Mouse (Mus musculus) cerebellum, adult 9-10 months (tissue): ENCODE measurements around the gene Ffar2.

Source experiments
- DNase-seq: peaks from one replicate; pipeline ENCODE4 v3.0.0; 2022

The Ffar2 gene

DNA sequence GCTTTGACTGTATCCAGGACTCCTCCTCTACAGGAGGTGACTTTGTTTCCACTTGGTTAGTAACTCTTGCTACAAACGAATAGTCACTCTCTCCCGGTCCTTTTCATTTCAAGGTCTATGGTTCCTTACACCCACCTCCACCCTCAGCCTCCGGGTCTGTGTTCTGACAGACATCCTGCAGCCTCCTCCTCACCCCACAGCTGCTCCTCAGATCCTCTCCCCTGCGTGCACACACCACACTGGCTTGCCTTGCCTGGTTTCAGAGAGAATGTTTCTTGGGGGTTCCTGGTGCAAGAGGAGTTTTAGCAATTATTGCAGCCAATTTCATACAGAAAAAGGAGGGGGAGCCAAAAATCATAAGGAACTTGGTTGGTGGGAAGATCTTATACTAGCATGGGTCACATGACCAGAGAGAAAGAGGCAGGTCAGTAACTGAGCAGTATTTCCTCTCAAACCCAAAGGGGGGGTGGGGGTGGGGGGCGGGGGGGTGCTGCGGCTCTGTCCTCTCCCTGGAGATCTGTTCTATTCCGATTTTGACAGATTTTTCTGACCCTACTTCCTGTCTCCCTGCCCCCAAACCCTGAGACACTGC is 2.6 kb downstream of the Ffar2 start:
- DNase-seq: no peak

DNA sequence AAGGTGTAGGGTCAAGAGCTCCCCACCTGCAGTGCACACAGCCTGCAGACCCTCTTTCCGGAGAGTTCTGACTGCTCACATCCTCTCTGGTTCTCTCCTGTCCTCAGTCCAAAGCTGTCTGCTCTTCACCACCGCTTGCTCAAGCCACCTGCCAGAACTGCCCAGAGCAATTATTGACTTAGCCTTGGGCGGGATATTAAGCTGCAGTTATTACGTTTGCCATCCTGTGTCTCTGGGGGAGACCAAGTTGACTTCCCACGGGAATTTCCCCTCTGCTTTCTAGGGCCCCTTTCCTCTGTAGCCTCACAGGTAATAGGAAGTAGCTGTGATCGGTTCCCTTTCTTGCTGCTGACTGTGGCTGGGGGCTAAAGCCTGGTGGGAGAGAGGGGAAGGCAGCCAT is 3.4 kb downstream of the Ffar2 start:
- DNase-seq: no peak

DNA sequence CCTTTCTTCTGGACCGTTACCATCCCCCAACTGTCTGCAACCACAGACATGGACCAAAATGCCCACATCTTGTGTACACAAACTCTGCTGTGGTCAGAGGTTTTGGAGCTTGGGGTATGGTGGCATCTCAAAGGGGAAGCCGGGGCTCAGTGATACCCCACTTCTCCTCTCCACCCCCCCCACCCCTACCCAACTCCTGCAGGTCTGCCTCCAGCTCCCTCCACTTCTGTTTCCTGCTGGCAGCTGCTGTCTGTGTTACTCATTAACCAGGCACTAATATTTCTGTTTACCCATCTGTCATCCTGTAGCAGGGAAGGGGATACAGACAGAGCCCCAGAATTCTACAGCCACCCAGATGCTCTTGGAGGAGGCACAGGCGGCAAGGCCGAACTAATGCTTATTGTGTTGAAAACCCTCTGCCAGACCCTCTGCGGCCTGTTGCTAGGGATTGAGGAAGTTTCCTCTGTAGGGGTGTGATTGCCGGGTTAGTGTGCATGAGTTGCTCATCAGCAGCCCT is 11.2 kb downstream of the Ffar2 start:
- no peak for DNase-seq

DNA sequence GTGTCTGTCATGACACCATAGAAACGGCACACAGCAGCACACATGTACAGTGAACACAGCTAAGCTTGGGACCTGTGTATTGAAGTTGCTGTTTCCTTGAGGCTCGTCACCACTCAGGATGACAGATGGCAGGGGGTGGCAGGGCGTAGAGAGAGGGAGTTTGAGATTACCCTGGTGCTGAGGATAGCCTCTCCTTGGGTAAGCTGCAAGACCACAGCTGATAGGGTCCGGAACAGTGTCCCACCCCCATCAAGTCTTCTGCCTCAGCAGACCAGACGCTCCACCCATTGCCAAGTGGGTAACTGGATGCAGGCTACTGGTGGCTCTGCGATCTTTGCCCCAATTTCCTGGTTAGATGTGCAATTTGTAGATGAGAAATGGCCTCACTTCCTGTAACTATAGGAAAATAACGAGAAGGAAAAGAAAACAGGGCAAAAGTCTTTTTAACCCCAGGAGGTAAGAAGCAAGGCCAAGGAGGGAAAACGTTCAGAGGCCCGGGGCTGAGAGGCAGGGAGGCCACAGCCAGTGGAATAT is 11.8 kb downstream of the Ffar2 start:
- no peak for DNase-seq

DNA sequence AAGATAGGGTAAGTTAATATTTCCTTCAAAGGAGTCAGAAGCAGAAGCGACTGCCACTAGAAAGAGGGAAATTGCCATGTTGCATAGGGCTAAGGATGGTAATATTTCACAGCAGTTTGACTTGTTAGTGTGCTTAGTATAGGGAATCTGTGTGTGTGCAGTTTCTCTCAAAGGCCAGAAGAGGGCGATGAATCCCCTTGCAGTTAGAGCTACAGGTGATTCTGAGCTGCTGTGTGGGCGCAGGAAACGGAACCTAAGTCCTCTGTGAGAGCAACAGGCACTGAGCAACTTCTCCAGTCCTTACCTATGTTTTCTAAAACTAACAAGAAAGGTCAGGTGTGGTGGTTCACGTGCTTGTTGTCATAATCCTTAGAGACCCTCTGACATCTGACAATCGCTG is 13.3 kb downstream of the Ffar2 start:
- no peak for DNase-seq

DNA sequence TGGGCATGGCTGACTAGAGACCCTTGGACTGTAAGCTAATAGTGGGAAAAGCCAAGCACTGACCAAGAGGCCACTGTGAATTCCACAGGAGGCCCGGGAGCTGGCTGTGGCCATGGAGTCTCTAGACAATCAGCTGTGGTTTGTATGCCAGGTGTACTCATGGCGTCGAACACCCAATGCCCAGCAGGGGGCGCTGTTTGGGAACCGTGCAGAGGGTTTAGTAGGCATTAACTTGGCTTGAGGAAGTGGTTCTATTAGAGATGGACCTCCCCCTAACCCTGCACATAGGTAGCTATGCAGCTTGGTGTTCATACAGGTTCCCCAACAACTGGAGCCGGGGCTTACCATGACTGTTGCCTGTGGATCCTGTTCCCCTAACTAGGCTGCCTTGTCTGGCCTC is 17.7 kb downstream of the Ffar2 start:
- no peak for DNase-seq

DNA sequence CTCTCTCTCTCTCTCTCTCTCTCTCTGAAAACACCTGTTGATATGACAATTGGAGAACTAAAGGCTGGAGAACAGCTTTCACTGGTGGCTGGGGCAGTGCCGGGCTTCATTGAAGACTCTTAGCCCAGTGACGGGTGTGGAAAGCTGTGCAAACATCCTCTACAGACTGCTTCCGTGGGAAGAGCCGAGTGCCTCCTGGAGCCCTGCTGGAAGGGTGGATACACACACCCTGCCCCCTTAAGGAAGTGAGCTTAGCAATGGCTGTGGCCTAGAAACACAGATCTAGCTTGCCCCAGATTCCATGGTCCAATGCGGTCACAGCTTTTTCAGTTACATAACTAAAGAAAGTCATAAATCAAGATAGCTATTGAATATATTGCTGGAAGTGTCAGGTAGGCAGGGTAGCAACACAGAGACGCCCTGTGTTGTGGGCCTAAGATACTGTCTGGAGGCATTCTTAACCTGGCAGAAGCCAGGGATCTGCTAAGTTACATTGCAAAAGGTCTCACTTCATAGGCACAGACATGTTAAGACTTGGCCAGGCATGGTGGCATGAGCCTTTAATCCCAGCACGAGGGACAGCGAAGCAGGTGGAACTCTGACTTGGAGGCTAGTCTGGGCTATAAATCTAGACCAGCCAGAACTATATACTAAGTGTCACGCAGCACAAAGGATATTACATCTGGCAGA is 19.4 kb downstream of the Ffar2 start:
- DNase-seq: peak; percentile 5

DNA sequence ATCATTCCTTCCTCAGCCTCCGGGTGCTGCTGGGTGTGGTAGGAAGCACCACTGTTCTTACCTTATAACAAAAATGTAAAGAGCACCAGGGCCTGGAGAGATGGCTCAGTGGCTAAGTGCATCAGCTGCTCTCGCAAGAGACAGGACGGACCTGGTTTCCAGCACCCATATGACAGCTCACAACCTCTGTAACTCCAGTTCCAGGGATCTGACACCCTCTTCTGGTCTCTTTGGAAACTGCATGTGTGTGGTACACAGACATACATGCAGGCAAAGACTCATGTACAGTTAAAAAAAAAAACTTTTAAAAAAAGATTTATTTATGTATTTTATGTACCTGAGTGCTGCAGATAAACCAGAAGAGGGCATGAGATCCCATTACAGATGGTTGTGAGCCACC is 20.3 kb downstream of the Ffar2 start:
- DNase-seq: no peak

DNA sequence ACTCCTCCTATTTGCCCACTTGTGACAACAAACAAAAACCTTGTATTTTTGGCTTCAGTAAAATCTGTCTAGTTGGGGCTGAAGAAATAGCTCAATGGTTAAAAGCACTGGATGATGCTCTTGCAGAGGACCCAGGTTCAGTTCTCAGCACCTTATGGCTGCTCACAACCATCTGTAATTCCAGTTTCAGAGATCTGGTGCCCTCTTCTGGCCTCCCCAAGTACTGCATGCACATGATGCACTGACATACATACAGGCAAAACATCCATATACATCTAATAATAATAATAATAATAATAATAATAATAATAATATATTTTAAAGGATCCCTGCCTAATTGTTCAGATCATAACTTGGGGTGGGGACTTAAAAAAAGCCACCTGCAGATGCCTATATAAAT is 22.9 kb downstream of the Ffar2 start:
- DNase-seq: no peak

DNA sequence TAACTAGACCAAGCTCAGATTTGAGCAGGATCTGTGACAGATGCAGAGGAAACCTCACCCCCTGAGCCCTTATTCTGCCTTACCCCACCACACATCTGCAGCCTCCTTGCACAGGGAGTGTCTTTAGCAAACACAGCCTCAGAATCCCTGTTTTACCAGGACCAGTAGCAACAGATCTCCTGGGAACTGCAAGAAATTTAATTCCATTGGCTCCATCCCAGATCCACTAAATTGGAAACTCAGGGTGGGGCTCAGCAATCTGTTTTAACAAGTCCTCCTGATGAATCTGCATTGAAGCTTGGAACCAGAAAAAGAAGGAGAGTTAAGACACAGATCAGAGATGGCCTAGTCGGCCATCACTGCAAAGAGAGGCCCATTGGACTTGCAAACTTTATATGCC is 26.8 kb downstream of the Ffar2 start:
- DNase-seq: no peak

DNA sequence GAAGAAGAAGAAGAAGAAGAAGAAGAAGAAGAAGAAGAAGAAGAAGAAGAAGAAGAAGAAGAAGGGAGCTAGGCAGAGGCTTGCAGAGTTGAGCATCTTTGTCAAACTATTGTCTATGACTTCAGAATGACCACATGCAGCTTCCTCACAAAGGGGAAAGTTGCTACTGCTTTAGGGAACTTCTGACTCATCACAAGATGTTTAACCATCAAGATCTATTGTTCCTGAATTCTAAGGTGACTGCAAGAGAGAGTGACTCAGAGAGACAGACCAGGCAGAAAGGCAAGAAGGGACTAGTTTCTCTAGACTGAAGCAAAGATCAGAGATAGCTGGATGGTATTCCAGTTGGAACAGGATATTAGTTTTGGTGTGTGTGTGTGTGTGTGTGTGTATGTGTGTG is 28.7 kb downstream of the Ffar2 start:
- no peak for DNase-seq

DNA sequence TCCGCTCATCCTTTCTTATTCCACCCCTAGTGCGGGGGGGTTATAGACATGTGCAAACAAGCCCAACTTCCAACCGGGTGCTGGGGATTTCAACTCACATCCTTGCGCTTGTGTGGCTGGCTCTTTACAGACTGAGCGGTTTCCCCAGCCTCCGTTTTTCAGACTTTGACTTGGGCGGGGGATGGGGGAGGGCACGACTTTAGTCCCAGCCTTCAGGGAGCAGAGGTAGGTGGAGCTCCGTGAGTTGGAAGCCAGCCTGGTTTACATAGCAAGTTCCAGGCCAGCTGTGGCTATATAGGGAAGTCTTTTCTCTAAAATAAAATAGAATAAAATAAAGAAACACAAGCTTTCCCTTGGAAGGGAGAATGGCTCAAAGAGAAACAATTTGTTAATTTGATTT is 31.7 kb downstream of the Ffar2 start:
- no peak for DNase-seq

DNA sequence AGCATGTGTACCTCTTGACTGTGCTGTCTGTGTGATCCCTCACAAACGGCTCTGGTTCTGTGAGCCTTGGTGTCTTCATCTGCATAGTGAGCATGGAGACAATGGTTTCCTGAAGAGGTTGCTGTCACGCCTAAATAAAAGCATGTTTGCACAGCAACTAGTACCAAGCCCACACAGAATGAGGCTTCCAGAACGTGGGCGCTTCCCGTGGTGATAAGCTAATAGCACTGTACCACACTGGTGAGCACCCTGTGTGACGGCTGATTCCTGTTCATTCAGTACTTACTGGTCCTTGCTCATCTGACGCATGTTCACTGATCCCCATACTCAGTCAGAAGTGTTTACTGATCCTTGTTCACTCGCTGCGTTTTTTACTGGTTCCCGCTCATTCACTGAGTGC is 33.4 kb downstream of the Ffar2 start:
- DNase-seq: no peak

DNA sequence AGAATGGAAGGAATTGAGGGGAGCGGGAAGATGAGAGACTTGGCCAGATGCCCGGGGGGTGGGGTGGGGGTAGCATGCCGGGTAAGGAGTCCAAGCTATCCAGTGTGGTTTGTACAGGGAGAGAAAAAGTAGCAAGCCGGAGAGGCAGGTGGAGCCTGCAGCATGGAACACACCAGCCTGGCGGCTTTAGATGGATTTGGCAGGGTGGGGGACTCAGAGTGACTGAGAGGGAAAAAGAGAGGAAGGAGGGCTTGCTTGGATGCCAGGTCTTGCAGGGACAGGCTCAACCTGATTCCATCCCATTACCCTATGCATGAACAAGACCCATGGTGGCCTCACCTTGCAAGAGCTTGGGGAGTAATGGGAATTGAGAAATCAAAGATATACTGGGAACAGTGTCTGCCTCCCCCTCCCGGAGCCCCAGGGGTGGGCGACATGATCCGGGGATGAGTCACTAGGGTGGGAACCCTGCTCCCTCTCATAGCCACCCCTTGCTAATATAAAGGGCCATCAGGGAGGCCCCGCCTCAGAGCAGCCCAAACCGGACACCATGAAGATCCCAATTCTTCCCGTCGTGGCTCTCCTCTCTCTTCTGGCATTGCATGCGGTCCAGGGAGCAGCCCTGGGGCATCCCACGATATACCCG is 36.1 kb downstream of the Ffar2 start, which contains the start of gene Krtdap:
TSS of gene Krtdap (plus strand) at position 520 of the 646 bp plus-strand sequence.
- DNase-seq: no peak

DNA sequence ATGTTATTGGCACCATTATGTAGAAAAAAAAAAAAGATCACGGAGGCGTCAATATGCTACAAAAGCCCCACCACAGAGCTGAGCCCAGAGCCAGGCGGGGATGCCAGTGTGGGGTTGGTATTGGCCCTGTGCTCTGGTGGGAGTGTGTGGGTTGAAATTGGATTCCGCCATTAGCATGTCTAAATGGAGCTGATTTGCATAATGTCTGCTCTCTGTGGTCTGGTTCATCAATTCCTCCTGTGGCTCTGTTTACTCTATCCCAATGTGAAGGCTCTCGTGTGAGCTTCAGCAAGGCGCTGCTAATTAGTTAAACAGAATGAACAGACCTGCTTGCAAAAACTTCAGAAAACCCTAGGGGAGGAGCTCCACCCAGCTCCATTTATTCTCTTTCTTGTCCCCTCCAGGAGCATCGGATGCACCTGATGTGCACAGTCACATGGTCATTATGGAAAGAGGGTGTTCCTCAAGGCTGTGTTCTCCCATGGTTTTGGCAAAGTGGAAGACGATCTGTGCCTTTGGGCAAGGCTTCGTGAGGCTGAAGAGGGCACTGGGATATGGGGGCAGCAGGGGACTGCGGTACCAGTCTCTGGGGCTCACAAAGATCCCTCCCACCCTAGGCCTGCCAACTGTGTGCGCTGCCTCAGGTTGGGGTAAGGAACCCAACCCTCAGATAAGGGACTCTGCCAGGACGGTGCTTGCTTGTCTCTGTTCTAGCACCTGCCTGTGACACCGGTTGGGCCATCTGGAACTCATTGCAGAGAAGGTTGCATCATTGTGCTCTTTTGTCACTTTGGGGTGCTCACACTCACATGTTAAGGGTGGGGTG is 37.6 kb downstream of the Ffar2 start:
- DNase-seq: no peak

DNA sequence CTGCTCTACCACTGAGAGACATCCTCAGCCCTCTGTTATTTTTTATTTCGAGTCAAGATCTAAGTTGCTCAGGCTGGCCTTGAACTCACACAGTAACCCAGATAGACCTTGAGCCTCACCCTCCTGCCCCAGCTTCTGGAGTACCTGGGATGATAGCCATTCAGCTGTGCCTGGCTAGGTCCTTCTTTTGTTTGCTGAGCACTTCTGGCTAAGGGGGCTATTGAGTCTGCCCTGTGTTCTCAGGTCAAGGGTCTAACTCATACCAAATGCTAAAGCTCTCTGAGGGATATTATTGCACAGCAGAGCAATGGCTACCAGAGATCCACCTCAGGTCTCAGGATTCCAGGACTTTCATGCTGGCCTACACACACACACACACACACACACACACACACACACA is 38.4 kb downstream of the Ffar2 start:
- DNase-seq: no peak

DNA sequence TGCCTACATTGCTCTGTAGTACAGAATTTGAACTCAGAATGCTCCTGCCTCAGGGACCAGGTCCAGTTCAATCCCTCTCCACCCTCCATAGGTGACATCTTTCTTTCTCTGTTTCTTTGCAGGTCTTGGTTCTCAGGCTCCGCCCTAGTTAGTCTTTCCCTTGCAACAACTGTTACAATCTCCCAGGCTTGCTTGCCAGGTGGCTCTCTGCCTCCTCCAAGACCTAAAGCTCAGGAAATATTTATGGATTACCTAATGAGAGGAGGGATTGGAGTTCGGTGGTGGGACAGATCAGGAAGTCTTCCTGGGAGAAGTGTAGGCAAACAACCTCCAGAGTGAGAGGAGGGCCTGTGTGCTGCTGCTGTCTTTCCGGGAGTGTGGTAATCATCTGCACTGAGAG is 40.9 kb downstream of the Ffar2 start:
- no peak for DNase-seq

DNA sequence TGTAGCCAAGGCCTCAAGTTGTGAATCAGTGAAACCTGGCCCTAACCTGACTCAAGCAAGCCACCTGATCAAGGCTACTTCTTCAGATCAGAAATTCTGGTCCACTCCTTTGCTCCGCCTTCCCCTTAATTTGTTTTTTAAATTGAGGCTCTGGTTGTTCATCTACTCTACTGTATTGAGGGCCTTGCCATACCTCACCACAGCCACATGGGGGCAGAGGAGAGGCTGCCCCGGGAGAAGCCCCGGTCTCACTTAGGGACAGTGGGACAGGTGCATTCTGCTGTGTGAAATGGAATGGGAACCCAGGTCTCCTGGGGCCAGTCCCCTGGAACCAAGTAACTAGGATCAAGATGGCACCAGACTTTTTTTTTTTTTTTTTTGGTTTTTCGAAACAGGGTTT is 41.8 kb downstream of the Ffar2 start:
- DNase-seq: no peak

DNA sequence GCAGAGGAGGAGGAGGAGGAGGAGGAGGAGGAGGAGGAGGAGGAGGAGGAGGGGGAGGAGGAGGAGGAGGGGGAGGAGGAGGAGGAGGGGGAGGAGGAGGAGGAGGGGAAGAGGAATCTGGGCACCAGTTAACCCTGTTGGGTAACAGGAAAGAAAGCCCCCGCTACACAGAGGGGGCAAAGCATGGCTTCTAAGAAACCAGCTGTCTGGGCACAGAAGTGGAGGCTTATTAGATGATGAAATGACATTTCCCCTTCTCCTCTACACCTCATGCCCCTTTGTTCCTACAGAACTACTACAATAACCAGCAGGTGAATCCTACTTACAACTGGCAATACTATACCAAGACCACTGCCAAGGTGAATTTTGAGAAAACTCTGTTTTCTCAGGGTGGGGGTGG is 45.7 kb downstream of the Ffar2 start:
- DNase-seq: no peak

DNA sequence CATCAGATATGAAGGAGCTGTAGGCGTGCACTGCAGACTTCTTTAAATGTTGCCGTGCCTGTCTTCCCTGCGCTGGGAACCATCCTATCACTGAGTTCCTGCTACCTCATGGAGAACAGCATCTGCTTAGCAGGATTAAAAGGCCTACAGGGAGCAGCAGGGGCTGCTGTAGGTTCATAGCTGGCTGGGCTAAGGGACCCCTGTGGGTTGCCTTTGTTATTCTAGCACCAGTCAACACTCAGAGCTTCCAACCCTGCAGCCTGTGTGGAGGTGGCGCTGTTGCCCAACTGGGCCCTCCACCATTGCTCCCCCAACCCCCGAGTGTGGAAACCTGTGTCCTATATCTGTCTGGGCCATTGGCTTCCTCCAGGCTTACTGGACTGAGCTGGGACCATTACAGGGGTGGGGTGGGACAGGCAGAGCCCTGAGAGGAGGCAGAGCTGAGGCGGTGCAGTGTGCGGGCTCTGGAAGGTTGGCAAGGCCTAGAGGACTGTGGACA is 46.4 kb downstream of the Ffar2 start:
- no peak for DNase-seq

DNA sequence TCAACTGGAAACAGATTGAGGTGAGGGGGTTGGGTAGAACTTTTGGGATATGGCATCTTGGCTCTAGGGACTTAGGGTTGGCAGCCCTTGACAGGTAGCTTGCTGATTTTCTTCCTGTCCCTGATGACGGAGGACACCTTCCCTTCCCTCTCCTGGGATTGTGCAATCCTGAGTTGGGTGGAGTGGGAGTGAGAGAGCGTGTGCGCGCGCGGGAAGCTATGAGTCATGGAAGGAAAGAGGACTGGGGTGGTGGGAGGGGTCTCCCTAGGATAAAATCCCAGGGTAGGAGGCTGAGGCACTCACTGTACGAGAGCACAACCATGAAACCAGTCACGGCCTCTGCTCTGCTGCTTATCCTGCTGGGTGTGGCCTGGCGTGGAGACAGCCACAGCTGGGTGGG is 47.5 kb downstream of the Ffar2 start:
- no peak for DNase-seq

DNA sequence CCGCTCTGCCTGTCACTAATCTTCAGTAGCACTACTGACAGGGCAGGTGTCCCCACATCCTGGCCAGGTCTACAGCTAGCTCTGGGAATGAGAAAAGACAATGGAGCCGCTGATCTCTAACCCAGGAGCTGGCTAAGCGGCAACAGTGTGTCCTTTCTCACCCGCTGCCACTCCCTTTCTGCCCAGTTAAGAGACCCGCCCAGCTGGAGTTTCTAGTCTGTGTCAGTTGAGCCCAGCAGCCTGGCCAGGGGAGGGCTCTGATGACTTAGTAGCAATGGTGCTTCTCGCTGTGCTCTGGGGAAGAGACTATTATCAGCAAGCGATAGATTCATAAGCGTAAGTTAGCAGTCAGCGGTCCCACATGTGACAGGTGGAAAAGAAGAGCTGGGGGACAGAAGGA is 54.3 kb downstream of the Ffar2 start:
- DNase-seq: no peak
